Mouse (Mus musculus) left cerebral cortex, postnatal 25 days (tissue): ENCODE results near the gene Gm4869. TPM values are rescaled to one million over a fixed set of nuclear protein-coding genes. Genes with fewer than 3 reads are reported as not detected.
A peak's percentile ranks its signal among the peaks of the same experiment; 100 is the strongest.

Experiments
- DNase-seq, 2 experiments: peaks; one replicate each; pipeline ENCODE4 v3.0.0; 2022; ENCODE audit warnings: low spot score in 2 of 2, mixed read lengths in 1 of 2
- intact Hi-C: fragments of 180-260 bp; cut with DNase I; formaldehyde crosslinking; loops from one replicate; pipeline ENCODE4 v1.15.1; 2025
- microRNA-seq, 2 experiments: library from miRNA; unstranded; fragments of <30 nt; microRNA quantifications; one replicate each; pipeline ENCODE4 v1.2.0; 2022
- total RNA-seq, 2 experiments: library from RNA; stranded (reverse); gene quantifications; 2 replicates each; pipeline ENCODE4 v1.2.3; 2021

The Gm4869 gene
- total RNA-seq, 2 experiments from 2014 or later = not detected

DNA sequence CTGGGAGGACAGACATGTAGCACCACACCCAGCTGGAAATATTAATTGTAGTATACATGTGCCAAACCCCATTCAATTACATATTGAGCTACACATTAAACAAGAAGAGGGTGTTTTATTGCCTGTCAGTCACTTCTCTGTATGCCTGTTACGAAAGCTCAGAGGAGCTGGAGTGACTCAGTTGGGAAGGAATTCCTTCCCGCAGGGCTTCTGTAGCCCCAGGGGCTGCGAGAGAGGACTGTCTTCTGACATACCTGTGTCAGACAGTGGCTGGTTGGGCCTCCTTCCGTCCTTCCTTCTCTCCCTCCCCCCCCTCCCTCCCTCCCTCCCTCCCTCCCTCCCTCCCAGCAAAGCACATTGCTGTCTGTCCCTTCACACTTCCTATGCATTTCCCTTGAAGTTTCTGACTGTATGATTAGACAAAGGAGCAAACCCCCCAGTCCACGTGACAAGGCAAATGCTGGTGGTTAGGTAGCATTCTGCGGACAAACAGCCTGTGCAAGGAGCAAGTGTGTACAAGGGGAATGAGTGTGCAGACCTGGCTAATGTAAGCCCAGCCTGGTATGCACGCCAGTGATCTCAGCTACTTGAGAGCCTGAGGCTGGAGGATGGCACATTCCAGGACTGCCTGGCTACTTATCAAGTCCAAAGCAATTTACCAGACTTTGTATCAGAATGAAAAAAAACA lies 69.5 kb downstream of the Gm4869 start:
- intact Hi-C loops = no loop called here
- no peak for DNase-seq

DNA sequence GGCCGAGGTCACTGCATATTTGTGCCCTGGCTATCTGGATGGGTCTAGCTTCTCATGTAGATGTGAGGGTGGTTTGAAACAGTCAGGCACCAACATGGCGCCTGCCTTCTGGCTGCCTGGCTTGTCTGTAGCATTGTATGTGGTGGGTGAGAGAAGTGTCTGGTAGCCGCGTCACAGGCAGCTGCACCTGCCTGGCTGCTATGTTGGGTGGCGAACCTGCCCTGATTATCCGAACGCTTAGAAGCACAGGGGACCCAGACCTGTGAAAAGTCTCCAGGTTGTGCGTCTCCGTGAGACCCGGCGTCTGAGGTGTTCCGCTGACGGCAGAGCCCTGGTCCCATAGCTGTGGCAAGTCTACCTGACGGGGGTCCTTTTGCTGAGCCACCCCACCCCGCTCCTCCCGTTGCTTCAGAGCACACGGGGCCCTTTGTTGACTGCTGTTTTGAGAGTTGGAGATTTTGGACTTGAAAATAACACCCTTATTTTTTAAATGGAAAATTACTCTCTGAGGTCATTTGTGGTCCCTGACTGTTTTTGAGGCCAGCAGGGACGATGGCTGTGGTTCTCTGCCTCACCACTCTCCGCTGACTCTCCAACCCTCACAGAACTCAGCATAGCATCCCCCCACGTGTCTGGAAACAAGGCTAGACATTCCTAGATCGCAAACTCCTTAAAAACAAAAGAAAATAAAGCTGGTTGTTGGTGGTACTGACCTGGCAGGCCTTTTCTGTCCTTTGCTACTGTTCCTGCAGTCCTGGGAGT lies 71.9 kb downstream of the Gm4869 start:
- intact Hi-C loops = no loop called here
- DNase-seq = no peak

DNA sequence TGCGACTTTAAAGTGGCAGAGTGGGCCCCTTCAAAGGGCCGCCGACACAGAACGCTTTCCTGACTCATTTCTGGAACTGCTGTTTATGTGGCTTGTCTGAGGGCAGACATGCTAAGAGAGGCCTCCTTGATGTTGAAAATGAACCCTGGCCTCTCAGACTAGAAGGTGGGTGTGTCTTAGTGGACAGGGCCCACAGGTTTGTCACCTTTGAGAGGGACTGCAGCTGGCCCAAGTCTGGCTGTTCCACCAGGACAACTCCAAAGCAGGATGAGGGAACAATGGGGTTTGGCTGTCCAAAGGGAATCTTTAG lies 72.4 kb downstream of the Gm4869 start:
- no peak for DNase-seq
- intact Hi-C loops = no loop called here

DNA sequence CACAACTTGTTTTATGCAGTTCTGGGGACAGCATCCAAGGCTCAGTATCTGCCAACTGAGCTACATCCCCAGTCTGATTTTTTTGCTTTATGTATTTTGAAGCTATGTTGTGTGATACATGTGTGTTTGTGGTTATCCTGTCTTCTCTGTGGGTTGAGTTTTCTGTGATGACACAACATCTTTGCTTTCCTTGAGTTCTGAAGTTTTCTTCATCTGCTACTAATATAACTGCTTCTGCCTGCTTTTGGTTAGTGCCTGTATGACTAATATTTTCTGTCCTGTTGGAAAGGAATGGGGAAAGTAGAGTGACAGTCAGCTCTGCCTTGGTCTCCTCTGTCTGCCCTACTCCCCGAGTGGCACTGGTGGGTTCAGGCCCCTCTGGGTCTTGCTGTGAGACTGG lies 75.8 kb downstream of the Gm4869 start:
- DNase-seq = no peak
- intact Hi-C loops = no loop called here

GRCm38 (mm10) chr5:140526754-140527153 lies 81.3 kb downstream of the Gm4869 start:
- no peak for DNase-seq
- intact Hi-C loops = no loop called here

GRCm38 (mm10) chr5:140538111-140538683 lies 92.8 kb downstream of the Gm4869 start:
- intact Hi-C loops = loop anchor here (5.0 kb wide), 2 partner anchors 121 to 701 kb away; partner anchors contain the start of gene Eif3b
- no peak for DNase-seq

GRCm38 (mm10) chr5:140540106-140540505 lies 94.7 kb downstream of the Gm4869 start:
- peak; percentile 73 to 77 for DNase-seq
- intact Hi-C loops = loop anchor here (1.0 to 2.0 kb wide), 3 partner anchors 124 to 209 kb away; no protein-coding TSS in a partner anchor

- DNase-seq = peak; percentile 52 to 60
- intact Hi-C loops = loop anchor here (2.0 kb wide), 1 partner anchor 66 kb away; no protein-coding TSS in a partner anchor
These were observed 97.5 kb downstream of the Gm4869 start for GRCm38 (mm10) chr5:140542811-140543575.

Small RNA genes lying within 50 kb of the gene (microRNA-seq; reads per million reads assigned to microRNA genes)
- gene Mir7038 = 1.0 to 2.5 reads per million in 2 experiments

Other genes starting within 250 kb of the Gm4869 start
- gene Mad1l1, start 124.1 kb upstream of the Gm4869 start, total RNA-seq = 10 to 100 TPM; 15.1 to 19.0 TPM
- 1 to 10 TPM; 4.8 to 6.3 TPM for gene Nudt1, start 124.0 kb upstream of the Gm4869 start, total RNA-seq
- gene Mrm2, start 113.7 kb upstream of the Gm4869 start, total RNA-seq = 10 to 100 TPM in 1 of 2 experiments, 1 to 10 TPM in 1; 9.5 to 10.7 TPM
- 10 to 100 TPM; 13.2 to 13.5 TPM for gene Snx8, start 56.4 kb upstream of the Gm4869 start, total RNA-seq
- 10 to 100 TPM; 92.8 to 92.9 TPM for gene Eif3b, start 26.3 kb upstream of the Gm4869 start, total RNA-seq
- 10 to 100 TPM; 17.0 to 17.3 TPM for gene Chst12, start 59.9 kb downstream of the Gm4869 start, total RNA-seq
- gene Grifin, start 119.4 kb downstream of the Gm4869 start, total RNA-seq = not detected
- gene Lfng, start 161.7 kb downstream of the Gm4869 start, total RNA-seq = 10 to 100 TPM; 19.3 to 21.1 TPM
- 100 to 1,000 TPM; 272 to 289 TPM for gene Ttyh3, start 203.4 kb downstream of the Gm4869 start, total RNA-seq